Mouse (Mus musculus) intestine, embryonic 16.5 days (tissue): ENCODE data around the gene P2ry13. TPM values are rescaled to one million over a fixed set of nuclear protein-coding genes. Genes with fewer than 3 reads are reported as not detected.

Experiments used
- ATAC-seq: fragments of 200-750 bp; cut with Nextera tagmentation; 2 replicates; pipeline ENCODE4 v1.8.0; 2017; ENCODE audit warnings: moderate TSS enrichment, moderate library complexity
- H3K27ac ChIP-seq: fragments of 300-500 bp; sonication (generic); 2 replicates; pipeline ENCODE4 v1.5.1; 2014; ENCODE audit warnings: mild to moderate bottlenecking, low read length
- H3K27me3 ChIP-seq: fragments of 300-500 bp; sonication (generic); replicated peaks from 2 replicates; pipeline ENCODE4 v1.6.1; 2014; ENCODE audit warnings: low read length, control low read depth, mixed read lengths; ENCODE audit not compliant: control insufficient read depth, insufficient read depth
- H3K36me3 ChIP-seq: fragments of 300-500 bp; sonication (generic); 2 replicates; pipeline ENCODE4 v1.6.1; 2014; ENCODE audit warnings: low read length, control low read depth; ENCODE audit not compliant: control insufficient read depth, insufficient read depth
- H3K4me1 ChIP-seq: fragments of 300-500 bp; sonication (generic); 2 replicates; pipeline ENCODE4 v1.6.1; 2014; ENCODE audit warnings: low read length, control low read depth, mixed read lengths; ENCODE audit not compliant: control insufficient read depth, insufficient read depth
- H3K4me2 ChIP-seq: fragments of 300-500 bp; sonication (generic); 2 replicates; pipeline ENCODE4 v1.6.1; 2014; ENCODE audit warnings: low read depth, low read length, control low read depth
- H3K4me3 ChIP-seq: fragments of 300-500 bp; sonication (generic); 2 replicates; pipeline ENCODE4 v1.5.1; 2014; ENCODE audit warnings: mild to moderate bottlenecking, low read length
- H3K9ac ChIP-seq: fragments of 300-500 bp; sonication (generic); 2 replicates; pipeline ENCODE4 v1.6.1; 2014; ENCODE audit warnings: low read depth, low read length
- H3K9me3 ChIP-seq: fragments of 300-500 bp; sonication (generic); 2 replicates; pipeline ENCODE4 v1.6.1; 2016; ENCODE audit warnings: low read length, control low read depth; ENCODE audit not compliant: control insufficient read depth
- WGBS: fragments of 180-500 bp; shearing (Covaris S2); extraction: QIAGEN DNeasy Blood & Tissue Kit; methylation state at CpG from one replicate; pipeline ENCODE4 v1.1.7; 2014; 5-methylcytosine and 5-hydroxymethylcytosine counted together
- polyA plus RNA-seq: library from polyadenylated mRNA; unstranded; fragments of >200 nt; fragmentation: Nextera tagmentation; extraction: Ambion mirVana; gene quantifications from 2 replicates; pipeline ENCODE4 v1.2.1, GENCODE M21; 2015

The P2ry13 gene
- polyA plus RNA-seq, 1 experiment from 2014 or later: 1.3 TPM

- Histone ChIP-seq H3K27ac (no peak overlapping the region), H3K9me3 (no peaks in the 10 kb centered on the region), H3K4me1 (no peaks in the 10 kb centered on the region), H3K9ac (no peak overlapping the region), H3K27me3 (no peaks in the 10 kb centered on the region), H3K4me2 (no peak overlapping the region), H3K36me3 (no peaks in the 10 kb centered on the region), H3K4me3 (no peak overlapping the region)
- no peak for ATAC-seq
- 54% methylated on average over 11 of the region's 11 CpGs for WGBS
These were observed 5.8 kb downstream of the P2ry13 start for GRCm38 (mm10) chr3:59204719-59205503.

- H3K9ac ChIP-seq: no peak overlapping the region
- no peaks in the 10 kb centered on the region for H3K9me3 ChIP-seq
- no peaks in the 10 kb centered on the region for H3K4me1 ChIP-seq
- H3K27me3 ChIP-seq: no peaks in the 10 kb centered on the region
- 74% methylated on average over 8 of the region's 8 CpGs for WGBS
- no peaks in the 10 kb centered on the region for H3K36me3 ChIP-seq
- no peak overlapping the region for H3K27ac ChIP-seq
- H3K4me3 ChIP-seq: no peak overlapping the region
- no peak overlapping the region for H3K4me2 ChIP-seq
- no peak for ATAC-seq
These were observed 6.7 kb downstream of the P2ry13 start for GRCm38 (mm10) chr3:59203802-59204520.

DNA sequence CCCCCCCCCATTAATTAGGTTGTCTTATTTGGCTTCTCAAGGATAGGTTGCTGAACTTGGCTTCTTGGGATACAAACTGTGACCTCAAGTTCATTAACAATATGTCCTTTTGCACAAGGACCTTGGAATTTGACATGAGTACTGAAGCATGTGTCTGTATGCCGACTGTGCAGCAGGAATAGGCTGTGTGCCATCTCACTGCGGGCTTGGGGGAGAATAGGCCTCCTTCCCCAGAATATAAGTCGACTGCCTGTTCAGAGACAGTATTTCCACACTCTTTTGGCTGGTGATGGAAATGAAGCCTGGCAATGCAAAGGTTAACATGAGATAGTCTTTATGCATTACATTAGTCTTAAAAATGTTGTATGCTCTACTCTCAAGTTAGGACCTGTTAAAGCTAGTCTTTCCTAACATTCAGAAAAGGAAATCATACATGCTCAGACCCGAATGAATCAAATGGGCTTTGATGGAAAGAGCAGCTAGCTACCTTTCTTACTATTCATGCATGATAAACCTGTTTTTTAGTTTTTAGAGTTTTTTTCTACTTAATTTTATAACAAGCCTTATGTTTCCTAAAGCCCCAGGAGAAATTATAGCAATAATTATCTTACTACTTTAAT, 13.2 kb downstream of the P2ry13 start:
- Histone ChIP-seq H3K9ac (no peak overlapping the region), H3K36me3 (no peaks in the 10 kb centered on the region), H3K27me3 (no peaks in the 10 kb centered on the region), H3K9me3 (no peaks in the 10 kb centered on the region), H3K4me1 (no peaks in the 10 kb centered on the region), H3K27ac (no peak overlapping the region), H3K4me2 (no peak overlapping the region), H3K4me3 (no peak overlapping the region)
- ATAC-seq: no peak
- WGBS: 87% methylated on average over 4 of the region's 4 CpGs

- Histone ChIP-seq H3K4me1 (no peaks in the 10 kb centered on the region), H3K27me3 (no peaks in the 10 kb centered on the region), H3K9me3 (no peaks in the 10 kb centered on the region), H3K4me2 (no peak within 1 kb of the TSS), H3K27ac (no peak within 1 kb of the TSS), H3K9ac (no peak within 1 kb of the TSS), H3K36me3 (no peaks in the 10 kb centered on the region), H3K4me3 (no peak within 1 kb of the TSS)
- 82% methylated on average over 7 of the region's 7 CpGs for WGBS
- ATAC-seq: no peak
These were observed 15.7 kb downstream of the P2ry13 start, which contains the start of gene Gpr87 for GRCm38 (mm10) chr3:59194938-59195337. Gene Gpr87, minus strand, starts transcription at chr3:59195104.

DNA sequence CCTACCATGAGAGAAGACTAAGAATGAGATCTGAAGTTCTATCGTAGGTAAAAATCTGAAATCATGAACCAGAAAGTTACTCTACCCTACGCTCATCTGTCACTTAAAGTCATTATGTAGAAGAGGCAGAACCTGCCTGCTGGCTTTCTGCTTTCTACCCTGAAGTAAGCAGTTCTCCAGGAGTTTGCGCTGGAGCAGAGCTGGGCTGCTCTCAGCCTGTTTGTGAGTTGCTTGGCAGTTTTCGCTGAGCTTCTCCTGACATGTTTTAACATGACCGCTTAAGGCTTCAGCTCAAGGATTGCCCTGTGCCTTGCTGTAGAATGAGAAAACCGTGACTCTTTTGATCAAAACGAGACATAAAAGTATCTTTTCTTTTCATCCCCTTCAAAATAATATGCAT, 16.6 kb downstream of the P2ry13 start:
- H3K4me3 ChIP-seq: no peak overlapping the region
- H3K4me1 ChIP-seq: no peaks in the 10 kb centered on the region
- H3K9me3 ChIP-seq: no peaks in the 10 kb centered on the region
- no peaks in the 10 kb centered on the region for H3K36me3 ChIP-seq
- H3K27ac ChIP-seq: no peak overlapping the region
- H3K27me3 ChIP-seq: no peaks in the 10 kb centered on the region
- ATAC-seq: no peak
- H3K4me2 ChIP-seq: no peak overlapping the region
- no peak overlapping the region for H3K9ac ChIP-seq
- 91% methylated on average over 7 of the region's 7 CpGs for WGBS

DNA sequence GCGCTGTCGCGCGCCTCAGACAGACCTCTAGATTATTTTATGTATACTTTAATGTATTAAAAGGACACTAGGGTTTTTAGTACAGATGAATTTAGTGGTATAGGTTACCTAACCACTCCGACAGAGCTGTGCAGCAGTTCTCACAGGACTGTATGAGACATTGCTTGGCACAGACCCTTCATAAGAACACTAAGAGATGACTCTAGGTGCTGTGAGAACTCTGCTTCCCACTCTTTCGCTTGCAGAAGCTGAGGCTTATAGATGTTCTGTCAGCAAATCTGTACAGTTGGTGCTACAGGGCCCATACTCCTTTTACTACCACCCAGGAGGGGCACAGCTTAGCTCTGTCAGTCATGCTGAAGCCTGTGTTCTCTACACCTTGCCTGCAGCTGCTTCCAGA, 19.0 kb downstream of the P2ry13 start:
- no peak overlapping the region for H3K27ac ChIP-seq
- no peak overlapping the region for H3K4me2 ChIP-seq
- H3K27me3 ChIP-seq: no peaks in the 10 kb centered on the region
- H3K9me3 ChIP-seq: no peaks in the 10 kb centered on the region
- no peak overlapping the region for H3K4me3 ChIP-seq
- no peaks in the 10 kb centered on the region for H3K4me1 ChIP-seq
- WGBS: 95% methylated on average over 6 of the region's 6 CpGs
- no peak overlapping the region for H3K9ac ChIP-seq
- ATAC-seq: no peak
- H3K36me3 ChIP-seq: no peaks in the 10 kb centered on the region

DNA sequence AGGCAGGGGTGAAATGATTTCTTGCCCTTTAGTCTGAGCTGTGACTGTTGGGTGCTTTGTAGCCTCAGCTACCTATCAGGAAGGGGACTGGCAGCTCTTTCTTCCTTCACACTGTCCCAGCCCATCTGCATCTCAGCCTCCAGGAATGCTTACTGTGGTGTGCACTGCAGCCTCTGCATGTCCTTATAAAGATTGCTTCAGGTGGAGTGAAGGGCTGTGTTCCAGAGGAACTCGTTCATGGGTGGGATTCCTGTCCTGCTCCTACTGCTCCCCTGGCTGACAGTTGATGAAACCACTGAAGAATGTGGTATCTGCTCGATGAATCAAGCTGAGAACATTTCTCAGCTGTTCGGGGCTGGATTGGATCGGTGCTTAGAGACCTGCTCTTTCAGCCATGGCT, 23.3 kb downstream of the P2ry13 start:
- Histone ChIP-seq H3K9ac (no peak overlapping the region), H3K9me3 (no peaks in the 10 kb centered on the region), H3K4me2 (no peak overlapping the region), H3K27ac (no peak overlapping the region), H3K4me1 (no peaks in the 10 kb centered on the region), H3K36me3 (no peaks in the 10 kb centered on the region), H3K4me3 (no peak overlapping the region), H3K27me3 (no peaks in the 10 kb centered on the region)
- ATAC-seq: no peak
- WGBS: 71% methylated on average over 4 of the region's 4 CpGs

GRCm38 (mm10) chr3:59185662-59186061, 25.0 kb downstream of the P2ry13 start:
- Histone ChIP-seq H3K36me3 (no peaks in the 10 kb centered on the region), H3K9ac (no peak overlapping the region), H3K4me1 (no peaks in the 10 kb centered on the region), H3K4me3 (no peak overlapping the region), H3K9me3 (no peaks in the 10 kb centered on the region), H3K4me2 (no peak overlapping the region), H3K27me3 (no peaks in the 10 kb centered on the region), H3K27ac (no peak overlapping the region)
- 75% methylated on average over 4 of the region's 4 CpGs for WGBS
- ATAC-seq: no peak

DNA sequence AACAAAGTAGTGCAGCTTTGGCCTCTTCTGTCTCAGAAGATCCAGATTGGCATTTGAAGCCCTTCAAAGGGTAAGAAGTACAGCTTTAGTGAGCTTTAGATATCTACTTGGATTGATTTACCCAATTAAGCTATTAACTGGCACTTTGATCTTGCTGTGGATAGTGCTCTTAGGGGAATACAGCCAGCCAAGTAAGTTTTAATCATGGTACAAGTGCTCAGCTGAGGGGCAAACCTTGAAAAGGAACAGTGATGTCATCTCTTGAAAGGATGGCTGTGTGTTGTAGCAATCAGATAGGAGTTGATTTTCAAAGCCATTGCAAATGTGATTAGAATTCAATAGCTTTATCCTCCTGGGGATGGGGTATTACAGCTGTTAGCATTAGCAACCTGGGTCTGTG, 28.6 kb downstream of the P2ry13 start:
- no peak for ATAC-seq
- no peaks in the 10 kb centered on the region for H3K27me3 ChIP-seq
- no peaks in the 10 kb centered on the region for H3K36me3 ChIP-seq
- no peak overlapping the region for H3K27ac ChIP-seq
- no peak overlapping the region for H3K9ac ChIP-seq
- no peak overlapping the region for H3K4me3 ChIP-seq
- no peak overlapping the region for H3K4me2 ChIP-seq
- no peaks in the 10 kb centered on the region for H3K9me3 ChIP-seq
- no peaks in the 10 kb centered on the region for H3K4me1 ChIP-seq
